Mouse (Mus musculus) CD8-positive naive resting alpha-beta T cell, adult 2 months (primary cell): ENCODE measurements around the gene Gm49416.
"Not testable (repeated sequence)": the region's sequence is repeated elsewhere in the genome, so short reads cannot be mapped to it uniquely, and the experiment has no call there.

Experiments used
- DNase-seq, 2 experiments: peaks; one replicate each; pipeline ENCODE4 v3.0.0; 2022; ENCODE audit warnings: low read depth in 2 of 2, low spot score in 2 of 2

The Gm49416 gene

DNA sequence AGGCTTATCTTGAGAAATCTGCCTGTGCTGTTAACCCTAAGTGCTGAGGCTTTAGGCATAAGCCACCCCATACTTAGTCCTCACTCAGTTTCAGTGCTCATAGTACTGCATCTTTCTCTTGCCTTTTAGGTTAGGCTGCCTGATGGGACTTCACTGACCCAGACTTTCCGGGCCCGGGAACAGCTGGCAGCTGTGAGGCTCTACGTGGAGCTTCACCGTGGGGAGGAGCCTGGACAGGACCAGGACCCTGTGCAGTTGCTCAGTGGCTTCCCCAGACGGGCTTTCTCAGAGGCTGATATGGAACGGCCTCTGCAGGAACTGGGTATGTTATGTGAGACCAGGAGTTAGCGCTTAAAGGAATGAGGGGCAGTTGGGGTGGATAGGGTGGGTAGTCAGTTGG is 13.7 kb upstream of the Gm49416 start:
- DNase-seq: no peak

DNA sequence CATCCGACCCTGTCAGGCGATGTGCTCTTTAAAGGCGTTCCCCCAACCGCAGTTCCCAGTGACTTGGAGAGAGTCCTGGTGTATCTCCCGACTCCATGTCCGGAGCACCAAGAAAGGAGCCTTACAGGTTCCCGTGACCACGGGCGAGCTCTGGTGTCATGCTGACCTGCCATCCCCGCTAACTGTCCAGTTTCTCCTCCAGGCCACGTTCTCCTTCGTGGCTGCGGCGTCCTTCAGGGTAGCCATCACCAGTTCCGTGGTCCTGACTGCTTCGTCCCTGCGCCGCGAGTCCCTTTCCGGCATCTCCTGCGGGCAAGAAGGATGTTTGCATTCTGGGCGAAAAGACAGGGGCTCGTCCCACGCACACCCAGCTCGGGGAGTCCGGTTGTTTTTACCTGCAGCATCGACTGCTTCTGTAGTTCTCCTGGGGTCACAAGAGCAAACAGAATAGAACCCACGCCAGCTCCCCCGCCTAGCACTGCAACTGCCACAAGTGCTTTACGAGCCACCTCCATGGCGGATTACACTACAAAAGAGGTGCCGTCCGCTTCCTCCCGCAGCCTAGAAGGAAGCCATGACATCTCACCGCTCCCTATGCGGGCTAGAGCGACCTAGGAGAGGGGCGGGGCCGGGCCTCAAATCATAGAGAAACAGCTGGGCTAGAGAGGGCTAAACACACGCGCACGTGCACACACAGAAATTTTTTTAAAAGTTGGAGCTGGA is 8.3 kb upstream of the Gm49416 start, which contains the start of gene Uqcc3:
Gene Uqcc3 (minus strand): TSS at position 613 of the 723 bp plus-strand sequence.
- DNase-seq: peak; percentile 83 to 90

DNA sequence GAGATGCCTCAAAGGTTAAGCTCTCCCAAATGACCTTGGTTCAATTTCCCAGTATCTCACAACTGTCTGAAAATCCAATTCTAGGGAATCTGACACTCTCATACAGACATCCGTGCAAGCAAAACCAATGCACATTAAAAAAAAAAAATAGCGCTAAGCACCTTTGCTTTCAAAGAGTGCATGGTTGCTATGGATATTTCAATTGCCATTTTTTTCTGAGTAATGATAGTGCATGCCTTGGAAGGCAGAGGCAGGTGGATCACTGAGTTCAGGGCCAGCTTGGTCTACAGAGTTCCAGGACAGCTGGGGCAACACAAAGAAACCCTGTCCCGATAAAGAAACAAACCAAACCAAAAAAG is 7.7 kb upstream of the Gm49416 start:
- DNase-seq: no peak

DNA sequence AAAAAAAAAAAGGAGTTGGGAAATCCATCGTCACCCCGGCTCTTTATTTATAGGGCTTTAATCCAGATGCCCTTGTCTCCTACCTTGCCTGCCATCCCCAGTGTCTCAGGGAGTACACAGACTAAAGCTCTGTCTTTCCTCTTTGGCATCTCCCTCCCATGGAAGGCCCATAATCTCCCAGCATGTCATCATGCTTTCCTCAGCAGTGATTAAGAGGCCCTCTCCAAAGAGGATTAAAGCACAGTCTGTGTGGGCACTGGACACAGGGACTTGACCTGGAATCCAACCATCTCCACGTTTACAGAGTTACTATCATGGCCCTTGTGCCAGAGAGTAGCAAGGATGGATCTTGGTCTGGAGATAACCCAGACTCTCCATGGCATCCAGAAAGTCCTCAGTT is 5.1 kb upstream of the Gm49416 start, which contains the start of the genes Lbhd1 and Gm49403:
Gene Lbhd1 (plus strand): TSS at position 117 of the 400 bp plus-strand sequence.
Gene Gm49403 (plus strand): TSS at position 315 of the 400 bp plus-strand sequence.
- no peak for DNase-seq

DNA sequence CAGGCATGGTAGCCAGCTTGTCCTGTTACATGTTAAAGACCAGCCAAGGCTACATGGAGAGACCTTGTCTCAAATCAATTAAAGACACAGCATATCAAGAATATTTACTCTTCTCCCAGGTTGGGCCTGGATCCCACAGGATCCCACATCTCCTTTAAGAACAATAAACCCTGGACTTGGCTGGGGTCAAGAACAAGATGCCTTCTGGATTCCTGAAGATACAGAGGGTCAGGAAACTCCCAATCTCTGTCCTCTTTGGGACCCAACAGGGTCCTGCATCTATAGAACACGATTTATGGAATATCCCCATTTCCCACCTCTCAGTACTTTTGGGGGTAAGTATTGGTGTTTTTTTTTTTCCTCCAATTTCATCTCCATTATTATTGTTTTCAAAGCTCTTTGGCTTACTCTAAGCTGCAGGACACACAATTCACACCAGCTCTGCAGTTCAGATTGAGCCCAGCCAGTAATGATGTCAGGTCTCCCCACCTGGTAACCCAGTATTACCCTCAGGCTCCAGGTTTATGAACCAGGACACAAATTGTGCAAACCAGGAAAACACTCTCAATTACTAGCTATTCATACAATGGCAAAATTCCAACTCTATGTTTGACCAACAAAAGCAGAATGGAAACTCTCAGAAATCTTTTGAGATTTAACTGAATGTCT is 1.7 kb upstream of the Gm49416 start:
- DNase-seq: no peak

DNA sequence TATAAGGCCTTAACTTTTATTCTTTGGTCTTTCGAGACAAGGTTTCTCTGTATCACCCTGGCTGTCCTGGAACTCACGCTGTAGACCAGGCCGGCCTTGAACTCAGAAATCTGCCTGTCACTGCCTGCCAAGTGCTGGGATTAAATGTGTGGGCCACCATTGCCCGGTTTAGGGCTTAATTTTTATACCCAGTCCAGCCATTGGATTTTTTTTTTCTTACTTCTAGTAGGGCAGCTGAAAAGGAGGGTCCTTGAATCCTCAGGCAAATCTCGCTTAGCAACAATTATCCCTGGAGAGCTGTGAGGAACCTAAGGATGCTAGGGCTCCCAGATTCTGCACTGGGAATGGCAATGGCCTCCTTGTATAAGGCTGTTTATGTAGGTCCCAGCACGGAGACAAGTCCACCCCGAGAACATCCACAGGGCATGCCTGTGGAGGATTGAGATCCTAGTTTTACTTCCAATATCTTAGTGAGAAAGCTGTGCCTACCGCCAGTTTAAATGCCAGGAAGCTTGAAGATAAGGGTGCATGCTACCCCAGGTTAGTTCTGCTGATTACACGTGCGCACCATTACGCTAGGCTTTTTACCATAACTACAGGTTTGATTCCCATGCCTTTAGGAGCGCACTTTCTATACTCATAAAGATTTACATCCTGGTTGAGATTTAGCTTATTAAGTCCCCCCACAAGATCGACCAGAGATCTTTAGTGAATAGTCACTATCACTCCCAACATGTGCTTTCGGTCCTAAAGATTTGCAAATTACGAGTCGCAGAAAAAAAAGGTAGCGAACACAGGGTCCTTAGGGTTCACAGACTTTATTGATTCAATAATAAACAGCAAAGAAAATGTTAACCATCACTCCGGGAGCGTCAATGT is 902 bp upstream of the Gm49416 start:
- no peak for DNase-seq

DNA sequence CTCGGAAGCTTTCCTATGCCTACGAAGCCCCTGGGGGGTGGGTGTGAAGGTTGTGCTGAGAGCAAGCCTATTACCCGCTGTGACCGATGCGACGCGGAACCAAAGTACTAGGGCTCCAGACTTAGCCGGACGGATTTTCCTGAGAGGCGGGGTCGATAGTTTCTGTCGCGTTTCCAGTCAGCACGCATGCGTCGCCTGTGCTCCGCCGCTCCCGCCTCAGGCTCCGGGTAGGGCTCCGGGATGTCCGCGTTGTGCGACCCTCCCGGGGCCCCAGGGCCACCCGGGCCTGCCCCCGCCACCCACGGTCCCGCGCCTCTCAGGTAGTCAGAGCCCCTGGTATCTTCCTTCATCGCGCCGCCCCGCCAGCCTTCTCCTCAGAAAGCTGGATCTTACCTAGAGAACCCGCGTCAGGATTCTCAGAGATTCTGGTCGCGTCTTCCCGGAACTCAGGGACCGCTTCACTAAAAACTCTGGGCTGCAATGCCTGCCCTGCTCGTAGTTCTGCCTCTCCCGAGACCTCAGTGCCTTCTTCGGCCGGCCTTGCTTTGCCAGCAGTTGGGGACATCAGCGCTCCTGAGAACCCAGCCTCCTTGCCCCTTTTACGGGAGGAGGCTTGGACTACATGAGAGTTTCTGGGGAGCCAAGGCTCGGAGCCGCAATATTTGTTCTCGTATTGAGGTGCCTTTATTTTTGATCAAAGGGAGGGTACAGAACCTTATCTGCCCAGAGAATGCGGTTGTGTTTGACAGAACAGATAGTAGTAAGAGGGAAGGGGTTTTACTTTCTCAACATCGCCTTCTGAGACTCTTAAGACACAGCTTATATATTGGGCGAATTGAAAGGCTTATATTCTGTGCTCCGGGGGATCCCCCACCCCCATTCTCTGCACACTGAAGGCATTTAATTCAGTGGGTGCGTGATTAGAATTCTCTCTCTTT is 4.4 kb downstream of the Gm49416 start, which contains the start of gene Ints5:
Gene Ints5 (plus strand): TSS at position 177 of the 938 bp plus-strand sequence.
- DNase-seq: peak; percentile 76 to 85

DNA sequence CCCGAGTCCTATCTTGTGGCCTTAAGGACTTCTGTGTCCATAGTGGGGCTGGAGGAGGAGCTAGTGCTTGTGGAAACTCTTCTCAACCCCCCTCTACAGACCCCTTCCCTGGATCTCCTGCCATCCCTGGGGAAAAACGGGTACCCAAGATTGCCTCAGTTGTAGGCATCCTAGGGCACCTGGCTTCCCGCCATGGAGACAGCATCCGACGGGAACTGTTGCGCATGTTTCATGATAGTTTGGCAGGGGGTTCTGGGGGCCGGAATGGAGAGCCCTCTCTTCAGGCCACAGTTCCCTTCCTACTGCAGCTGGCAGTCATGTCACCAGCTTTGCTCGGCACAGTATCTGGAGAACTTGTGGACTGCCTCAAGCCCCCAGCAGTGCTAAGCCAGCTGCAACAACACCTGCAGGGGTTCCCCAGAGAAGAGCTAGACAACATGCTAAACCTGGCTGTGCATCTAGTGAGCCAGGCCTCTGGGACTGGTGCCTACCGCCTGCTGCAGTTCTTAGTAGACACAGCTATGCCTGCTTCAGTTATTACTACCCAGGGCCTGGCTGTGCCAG is 6.8 kb downstream of the Gm49416 start:
- no peak for DNase-seq

DNA sequence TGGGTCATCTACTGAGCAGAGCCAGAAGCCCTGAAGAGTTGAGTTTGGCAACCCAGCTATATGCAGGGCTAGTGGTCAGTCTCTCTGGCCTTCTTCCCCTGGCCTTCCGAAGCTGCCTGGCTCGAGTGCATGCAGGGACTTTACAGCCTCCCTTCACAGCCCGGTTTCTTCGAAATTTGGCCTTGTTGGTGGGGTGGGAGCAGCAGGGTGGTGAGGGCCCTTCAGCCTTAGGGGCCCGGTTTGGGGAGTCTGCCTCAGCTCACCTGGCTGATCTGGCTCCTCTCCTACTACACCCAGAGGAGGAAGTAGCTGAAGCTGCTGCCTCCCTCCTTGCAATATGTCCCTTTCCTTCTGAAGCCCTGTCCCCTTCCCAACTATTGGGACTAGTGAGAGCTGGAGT is 7.5 kb downstream of the Gm49416 start:
- not testable (repeated sequence) for DNase-seq

DNA sequence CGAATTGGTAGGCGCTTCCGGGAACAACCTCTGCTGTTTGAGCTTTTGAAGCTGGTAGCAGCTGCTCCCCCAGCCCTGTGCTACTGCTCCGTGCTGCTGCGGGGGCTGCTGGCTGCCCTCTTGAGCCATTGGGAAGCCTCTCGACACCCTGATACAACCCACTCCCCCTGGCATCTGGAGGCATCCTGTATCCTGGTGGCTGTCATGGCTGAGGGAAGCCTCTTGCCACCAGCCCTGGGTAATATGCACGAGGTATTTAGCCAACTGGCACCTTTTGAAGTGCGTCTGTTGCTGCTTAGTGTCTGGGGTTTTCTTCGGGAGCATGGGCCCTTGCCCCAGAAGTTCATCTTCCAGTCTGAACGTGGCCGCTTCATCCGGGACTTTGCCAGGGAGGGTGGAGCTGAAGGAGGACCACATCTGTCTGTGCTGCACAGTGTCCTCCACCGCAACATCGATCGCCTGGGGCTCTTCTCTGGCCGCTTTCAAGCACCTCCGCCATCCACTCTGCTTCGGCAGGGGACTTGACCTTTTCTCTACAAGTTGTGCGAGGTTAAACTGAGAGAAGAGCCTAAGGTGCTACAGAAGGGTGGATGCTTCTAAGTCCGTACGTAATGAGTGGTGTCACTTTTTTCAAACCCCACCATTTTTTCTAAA is 8.6 kb downstream of the Gm49416 start:
- DNase-seq: not testable (repeated sequence)

DNA sequence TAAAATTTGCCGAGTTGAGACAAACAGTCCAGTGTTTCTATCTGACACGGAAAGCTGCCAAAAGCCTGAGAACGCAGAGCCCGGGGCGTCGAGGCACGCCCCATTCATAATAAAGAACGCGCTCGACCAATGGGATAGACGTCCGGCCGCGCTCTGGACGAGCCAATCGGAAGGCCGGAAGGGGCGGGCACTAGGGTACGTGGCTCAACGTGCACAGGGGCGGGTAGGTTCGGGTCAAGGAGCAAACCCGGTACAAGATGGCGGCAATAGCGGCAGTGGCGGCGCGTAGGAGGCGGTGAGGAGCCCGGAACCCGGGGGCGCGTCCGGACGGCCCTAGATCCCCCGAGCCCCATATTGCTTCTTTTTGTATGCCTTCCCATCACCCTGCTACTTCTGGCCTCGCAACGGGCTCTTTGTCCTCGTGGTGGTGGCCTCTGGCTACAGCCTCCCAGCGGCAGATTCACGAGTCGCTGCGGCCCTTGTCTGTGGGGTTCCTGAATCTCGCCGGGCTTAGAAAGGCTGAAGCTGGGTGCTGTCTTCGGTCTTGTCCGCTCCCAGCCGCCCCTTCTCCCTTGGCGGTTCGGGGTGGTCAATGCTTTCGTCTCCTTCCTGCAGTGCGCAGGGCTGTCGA is 9.3 kb downstream of the Gm49416 start, which contains the start of gene Ganab:
Gene Ganab (plus strand): TSS at position 207 of the 631 bp plus-strand sequence.
- peak; percentile 90 to 92 for DNase-seq

DNA sequence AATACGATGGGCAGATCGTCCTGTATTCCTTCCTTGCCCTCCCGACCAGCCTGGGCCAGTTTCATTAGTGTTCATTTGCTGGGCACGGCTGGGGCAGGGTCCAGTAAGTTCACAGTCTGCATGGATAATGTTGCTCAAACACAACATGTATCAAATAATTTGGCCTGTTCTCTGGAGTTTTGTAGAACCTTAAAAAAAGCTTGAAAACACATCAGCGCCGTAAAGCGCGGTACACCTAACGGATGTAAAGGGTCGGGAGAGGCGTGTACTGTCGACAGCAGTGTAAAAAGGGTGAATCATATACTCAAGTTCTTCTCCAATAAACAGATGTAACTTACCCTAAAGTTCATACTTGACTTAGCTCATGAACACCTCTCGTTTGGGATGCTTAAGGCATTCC is 9.8 kb downstream of the Gm49416 start:
- peak in 1 of 2 experiments; percentile 18 for DNase-seq

DNA sequence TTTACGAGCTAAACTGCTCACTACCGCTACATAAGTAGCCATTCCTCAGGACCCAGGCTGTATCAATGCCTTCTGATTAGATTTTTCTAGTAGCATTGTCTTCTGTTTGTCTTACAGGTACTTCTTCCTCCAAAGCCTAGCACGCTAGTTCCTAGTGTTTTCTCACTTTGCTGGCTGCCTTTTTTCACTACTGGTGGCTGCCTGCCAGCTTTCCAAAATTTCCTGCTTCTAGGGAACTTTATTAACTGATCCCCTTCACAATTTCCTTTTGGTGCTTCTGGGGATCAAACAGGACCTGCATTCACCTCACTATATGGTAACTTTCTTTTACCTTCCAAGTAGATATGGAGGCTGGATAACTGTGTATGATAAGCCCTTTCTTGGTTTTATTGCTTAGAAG is 10.4 kb downstream of the Gm49416 start:
- no peak for DNase-seq

DNA sequence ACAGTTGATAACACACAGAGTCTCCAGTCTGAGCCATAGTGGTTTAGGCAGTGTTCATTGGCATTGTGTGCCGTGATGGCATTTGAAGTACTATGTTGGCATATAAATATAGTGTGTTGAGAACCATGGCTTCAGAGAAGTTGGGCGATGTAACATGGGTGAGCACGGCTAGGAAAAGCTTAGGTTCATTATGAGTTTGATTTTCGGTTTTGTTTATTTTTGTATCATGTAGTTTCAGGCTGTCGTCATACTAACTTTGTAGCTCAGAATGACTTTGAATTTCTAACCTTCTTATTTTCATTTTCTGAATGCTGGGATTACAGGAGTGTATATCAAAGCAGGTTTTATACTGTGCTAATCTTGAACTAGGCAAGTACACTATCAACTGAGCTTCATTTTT is 14.7 kb downstream of the Gm49416 start:
- DNase-seq: no peak

DNA sequence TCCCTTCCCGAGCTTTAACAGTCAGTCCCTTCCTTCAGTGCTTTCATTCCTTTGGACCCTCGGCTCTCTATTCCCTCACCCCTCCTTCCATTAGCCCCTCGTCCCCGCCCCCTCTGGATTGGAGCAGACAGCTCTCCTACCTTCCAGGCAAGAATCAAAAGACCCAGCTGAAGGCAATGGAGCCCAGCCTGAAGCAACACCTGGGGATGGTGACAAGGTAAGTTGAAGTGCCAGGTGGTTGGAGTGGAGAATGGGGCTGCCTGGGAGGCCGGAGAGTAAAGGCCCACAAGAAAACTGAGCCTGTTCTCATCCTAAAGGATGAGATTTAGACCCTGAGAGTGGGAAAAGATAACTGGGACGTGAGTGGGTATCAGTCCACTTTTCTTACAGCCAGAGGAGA is 19.8 kb downstream of the Gm49416 start:
- DNase-seq: no peak

DNA sequence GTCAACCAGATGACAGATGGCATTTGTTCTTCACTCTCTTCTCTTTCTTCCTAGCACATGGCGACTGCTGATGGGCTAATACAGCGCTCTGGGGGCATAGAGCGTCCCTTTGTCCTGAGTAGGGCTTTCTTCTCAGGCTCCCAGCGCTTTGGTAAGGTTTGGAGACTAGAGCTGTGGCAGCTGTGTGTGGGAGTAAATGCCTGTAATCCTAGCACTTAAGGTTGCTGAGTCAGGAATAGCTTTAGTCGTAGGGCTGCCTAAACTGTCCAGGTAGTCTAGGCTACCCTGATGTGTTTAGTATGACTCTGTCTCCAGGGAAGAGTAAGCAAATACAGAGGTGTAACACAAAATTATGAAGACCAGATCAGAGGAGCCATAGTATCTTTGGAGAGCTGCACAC is 23.1 kb downstream of the Gm49416 start:
- DNase-seq: no peak

DNA sequence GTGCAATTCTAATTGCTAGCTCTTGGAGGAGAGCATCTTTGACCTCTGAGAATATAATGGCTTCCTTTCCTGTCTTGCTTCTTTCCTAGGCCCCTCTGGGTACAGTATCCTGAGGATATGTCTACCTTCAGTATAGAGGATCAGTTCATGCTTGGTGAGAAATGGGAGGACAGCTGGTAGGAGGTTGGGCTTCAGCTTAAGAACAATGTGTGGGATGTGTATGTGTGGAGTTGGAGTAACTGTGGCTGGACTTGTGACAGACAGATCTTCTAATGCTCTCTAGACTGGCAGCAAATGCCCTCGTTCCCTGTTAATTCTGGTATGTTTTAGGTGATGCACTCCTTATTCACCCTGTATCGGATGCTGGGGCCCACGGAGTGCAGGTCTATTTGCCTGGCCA is 25.5 kb downstream of the Gm49416 start:
- DNase-seq: no peak

DNA sequence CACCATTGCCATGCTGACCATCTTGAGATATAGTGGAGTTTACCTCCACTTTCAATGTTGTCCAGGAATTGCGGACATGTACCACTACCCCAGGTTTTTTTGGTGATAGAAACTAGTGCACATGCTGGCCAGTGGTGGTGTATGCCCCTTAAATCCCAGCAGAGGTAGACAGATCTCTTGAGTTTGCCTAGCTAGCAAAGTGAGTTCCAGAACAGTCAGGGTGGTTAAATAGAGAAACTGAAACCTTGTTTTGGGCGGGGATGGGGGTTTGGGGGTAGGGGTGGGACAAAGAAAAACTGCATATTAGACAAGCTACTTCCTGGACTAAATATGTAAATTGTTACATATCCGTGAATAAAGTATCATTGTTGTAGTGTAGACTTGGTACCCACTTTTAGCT is 30.3 kb downstream of the Gm49416 start:
- no peak for DNase-seq

DNA sequence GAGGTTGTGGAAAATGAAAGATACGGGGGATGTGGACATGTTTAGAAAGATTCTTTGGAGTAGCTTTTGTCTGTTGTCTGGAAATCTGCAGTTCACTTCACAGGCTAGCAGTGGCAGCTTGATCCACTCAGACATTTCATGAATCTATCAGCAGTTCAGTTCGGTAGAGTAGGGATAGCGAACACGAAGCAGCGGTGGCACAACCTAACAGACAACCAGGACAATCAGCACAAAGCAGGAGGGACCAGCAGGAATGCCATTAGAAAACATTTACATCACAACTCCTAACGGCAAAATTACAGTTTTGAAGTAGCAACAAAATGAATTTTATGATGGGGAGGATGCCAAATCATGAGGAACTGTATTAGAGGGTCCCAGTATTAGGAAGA is 31.0 kb downstream of the Gm49416 start:
- no peak for DNase-seq
